Mouse (Mus musculus): Measurements from ENCODE around the gene Fam207a.

DNA sequence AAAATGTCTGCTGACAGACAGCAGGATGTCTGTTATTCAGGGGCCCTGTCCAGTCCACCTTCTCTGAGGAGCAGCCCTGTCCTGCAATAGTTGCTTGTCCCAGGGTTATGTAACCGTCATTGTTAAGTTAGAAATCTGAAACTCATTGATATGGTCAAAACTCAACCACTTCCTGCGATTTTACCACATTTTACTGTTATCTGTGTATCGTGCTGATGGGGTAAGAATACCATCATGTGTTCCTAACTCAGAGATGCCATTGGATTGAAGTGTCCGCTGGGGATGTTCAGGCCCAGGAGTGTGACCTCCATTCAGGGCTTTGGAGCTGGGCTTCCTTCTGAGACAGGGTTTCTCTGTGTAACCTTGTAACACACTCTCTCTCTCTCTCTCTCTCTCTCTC, 39.3 kb upstream of the Fam207a start:
- TF ChIP-seq CTCF (IDR thresholded peaks at IDR 0.05; ENCODE audit: borderline replicate concordance, insufficient read depth, low read depth, low read length): no peak
- TF ChIP-seq POLR2A (IDR thresholded peaks at IDR 0.05; ENCODE audit: borderline replicate concordance, insufficient read depth, low read length): no peak

All from cerebellum, adult 2 months (tissue).